Mouse (Mus musculus): Measurements from ENCODE around the gene Cuedc2. TPM values are rescaled to one million over a fixed set of nuclear protein-coding genes. Genes with fewer than 3 reads are reported as not detected.

Cuedc2 gene
- total RNA-seq (2012; rRNA removed) = 270 and 302 TPM in 2 replicates
- polyA plus RNA-seq (2012; ENCODE audit: insufficient read depth in 1 of 2, insufficient read length in 2 of 2, low read depth in 1 of 2, low replicate concordance in 2 of 2, missing spikeins in 1 of 2) = 100 to 1,000 TPM; 251 to 297 TPM

DNA sequence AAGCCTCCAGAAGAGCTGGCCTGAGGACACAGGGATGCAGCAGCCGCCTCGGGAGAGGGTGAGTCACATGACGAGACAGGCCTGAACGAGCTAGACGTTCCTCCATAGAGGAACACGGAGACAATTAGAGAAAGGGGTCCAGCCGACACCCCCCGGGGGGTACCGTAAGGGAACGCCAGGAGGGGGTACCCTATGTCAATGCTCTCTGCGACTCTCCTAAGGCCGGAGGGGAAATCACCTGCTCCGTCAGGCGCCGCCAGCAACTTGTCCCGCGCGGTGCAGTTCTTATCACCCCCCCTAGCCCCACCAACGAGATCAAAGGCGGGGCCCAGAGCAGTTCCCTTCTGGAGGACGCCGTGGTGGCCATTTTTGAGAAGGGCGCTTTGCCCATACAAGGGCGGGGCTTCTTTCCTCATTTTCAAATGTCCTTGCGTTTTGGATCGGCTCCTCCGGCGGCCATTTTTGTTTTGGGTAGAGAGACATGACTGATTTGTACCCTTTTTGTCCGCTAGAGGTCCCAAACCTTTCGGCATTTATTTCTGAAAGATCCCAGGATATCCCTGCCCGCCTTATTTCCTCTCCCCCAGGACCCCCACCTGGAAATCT is at the start of gene Cuedc2:
Gene Cuedc2 (minus strand): TSS at position 372 of the 606 bp plus-strand sequence.
- Histone ChIP-seq H3K79me2 (ENCODE audit: control insufficient read depth, insufficient read depth, low read length, poor library complexity) (peaks cover 18% of the 10 kb centered on the region), H3K9me3 (replicated peaks; ENCODE audit: insufficient read depth, low read length) (no peaks in the 10 kb centered on the region), H3K4me1 (ENCODE audit: control insufficient read depth in 1 of 2, insufficient read depth in 2 of 2, low read length in 2 of 2) (peaks cover 17 to 30% of the 10 kb centered on the region in 2 experiments)
- TF ChIP-seq ZKSCAN1 (IDR thresholded peaks at IDR 0.05; ENCODE audit: low read depth, low read length) (no peak), EP300 (IDR thresholded peaks at IDR 0.05; ENCODE audit: low read depth in 1 of 2, low read length in 2 of 2) (peak in 1 of 2 experiments; percentile 38; a peak in 1 of 4 replicates), MEF2A (IDR thresholded peaks at IDR 0.05; ENCODE audit: extremely low read depth, insufficient replicate concordance, low read depth, low read length, poor library complexity, severe bottlenecking) (no peak), POLR2AphosphoS2 (IDR thresholded peaks at IDR 0.05; ENCODE audit: low read length) (no peak; the same call in 1 of the 2 replicates), BHLHE40 (IDR thresholded peaks at IDR 0.05; ENCODE audit: borderline replicate concordance, low read depth, low read length) (no peak; the same call in 1 of the 2 replicates), RAD21 (IDR thresholded peaks at IDR 0.05; ENCODE audit: low read depth, low read length) (peak; percentile 49), USF2 (IDR thresholded peaks at IDR 0.05; ENCODE audit: borderline replicate concordance in 1 of 2, insufficient read depth in 1 of 2, low read depth in 1 of 2, low read length in 2 of 2) (peak in 1 of 2 experiments; percentile 63; a peak in 2 of 4 replicates), ZC3H11A (IDR thresholded peaks at IDR 0.05; ENCODE audit: low read depth, low read length) (peak; percentile 49), RCOR1 (IDR thresholded peaks at IDR 0.05; ENCODE audit: low read depth, low read length) (no peak; the same call in 1 of the 2 replicates), USF1 (IDR thresholded peaks at IDR 0.05; ENCODE audit: low read depth, low read length) (peak; percentile 93), MYC (IDR thresholded peaks at IDR 0.05; ENCODE audit: low read depth, low read length) (peak; percentile 96), CHD2 (IDR thresholded peaks at IDR 0.05; ENCODE audit: low read length) (peak; percentile 63; the same call in 1 of the 2 replicates), HCFC1 (IDR thresholded peaks at IDR 0.05; ENCODE audit: low read depth, low read length) (peak; percentile 96), POLR2AphosphoS5 (IDR thresholded peaks at IDR 0.05; ENCODE audit: borderline replicate concordance, low read depth, low read length) (no peak), NELFE (IDR thresholded peaks at IDR 0.05; ENCODE audit: low read depth, low read length) (peak; percentile 94), GATA1 (IDR thresholded peaks at IDR 0.05; ENCODE audit: low read depth, low read length) (peak; percentile 87), POLR2A (IDR thresholded peaks at IDR 0.05; ENCODE audit: control insufficient read depth in 1 of 2, insufficient read depth in 1 of 2, low read depth in 1 of 2, low read length in 2 of 2, poor library complexity in 1 of 2) (peak in 1 of 2 experiments; percentile 97; a peak in 3 of 4 replicates), JUND (IDR thresholded peaks at IDR 0.05; ENCODE audit: low read depth, low read length) (no peak), SIN3A (IDR thresholded peaks at IDR 0.05; ENCODE audit: low read length) (peak; percentile 99), TAL1 (IDR thresholded peaks at IDR 0.05; ENCODE audit: low read length) (no peak), CHD1 (IDR thresholded peaks at IDR 0.05; ENCODE audit: low read depth, low read length) (0 out of 2 replicates have a peak, but pooled peaks have one; percentile 54), TBP (IDR thresholded peaks at IDR 0.05; ENCODE audit: low read depth, low read length) (peak; percentile 72), CTCF (IDR thresholded peaks at IDR 0.05 in 2 of 3, conservative IDR thresholded peaks at IDR 0.05 in 1 of 3; ENCODE audit: control insufficient read depth in 1 of 3, insufficient read depth in 1 of 3, low read depth in 2 of 3, low read length in 3 of 3, poor library complexity in 1 of 3, severe bottlenecking in 1 of 3) (peak; percentile 35 to 80 (median 73)), KAT2A (conservative IDR thresholded peaks at IDR 0.05; ENCODE audit: low read depth, low read length) (peak; percentile 84; the same call in 1 of the 2 replicates), MAZ (IDR thresholded peaks at IDR 0.05; ENCODE audit: low read depth, low read length) (peak; percentile 100), MAX (IDR thresholded peaks at IDR 0.05; ENCODE audit: low read length) (peak; percentile 71), MXI1 (IDR thresholded peaks at IDR 0.05; ENCODE audit: low read depth, low read length) (peak; percentile 93), ELF1 (IDR thresholded peaks at IDR 0.05; ENCODE audit: low read depth, low read length) (peak; percentile 85), TCF12 (IDR thresholded peaks at IDR 0.05; ENCODE audit: low read depth, low read length) (peak; percentile 72), E2F4 (IDR thresholded peaks at IDR 0.05; ENCODE audit: borderline replicate concordance, low read depth, low read length) (peak; percentile 85; the same call in 1 of the 2 replicates), NRF1 (IDR thresholded peaks at IDR 0.05; ENCODE audit: insufficient read depth, low read depth, low read length, poor library complexity, severe bottlenecking) (peak; percentile 69), UBTF (IDR thresholded peaks at IDR 0.05; ENCODE audit: borderline replicate concordance, insufficient read depth, low read depth, low read length) (no peak), MAFK (IDR thresholded peaks at IDR 0.05; ENCODE audit: borderline replicate concordance, low read depth, low read length) (no peak), ZMIZ1 (IDR thresholded peaks at IDR 0.05; ENCODE audit: low read depth, low read length) (peak; percentile 68), MYB (IDR thresholded peaks at IDR 0.05; ENCODE audit: low read depth, low read length) (peak; percentile 53; the same call in 1 of the 2 replicates)

More for the DNA sequence above, at the start of gene Cuedc2:
- H3K27me3 ChIP-seq (ENCODE audit: control insufficient read depth in 1 of 2, insufficient read depth in 2 of 2, low read length in 2 of 2) = no peaks in the 10 kb centered on the region
- DNase-seq (ENCODE audit: low read depth, low spot score) = peak; percentile 100
- peak within 1 kb of the TSS; percentile 52 to 79 for H3K4me3 ChIP-seq (ENCODE audit: control insufficient read depth in 1 of 2, insufficient read depth in 1 of 2, low read depth in 2 of 2, low read length in 2 of 2)
- H3K36me3 ChIP-seq (ENCODE audit: control insufficient read depth in 1 of 2, insufficient read depth in 2 of 2, low read length in 2 of 2) = peaks cover 0 to 35% of the 10 kb centered on the region in 2 experiments; a peak in 2 of 4 replicates
- peak within 1 kb of the TSS; percentile 79 for H3K9ac ChIP-seq (ENCODE audit: control insufficient read depth, low read depth, low read length, poor library complexity, severe bottlenecking)
- H3K27ac ChIP-seq (ENCODE audit: control insufficient read depth, low read depth, low read length) = peak within 1 kb of the TSS; percentile 89

Measured in MEL (cell line).